Mouse (Mus musculus) CH12.LX (cell line): ENCODE results near the gene Rpl26. TPM values are rescaled to one million over a fixed set of nuclear protein-coding genes. Genes with fewer than 3 reads are reported as not detected.

Source experiments
- DNase-seq: peaks from one replicate; pipeline ENCODE4 v3.0.0-alpha.2; 2013; ENCODE audit errors: extremely low read depth
- H3K27ac ChIP-seq: 2 replicates; pipeline ENCODE4 v1.5.1; 2012; ENCODE audit warnings: low read depth, mild to moderate bottlenecking, control low read depth, moderate library complexity; ENCODE audit not compliant: insufficient read depth
- H3K27me3 ChIP-seq: replicated peaks from 2 replicates; pipeline ENCODE3; 2012; ENCODE audit warnings: inconsistent platforms
- H3K36me3 ChIP-seq, 2 experiments: replicated peaks in 1 of 2; 2 replicates each; pipeline versions ENCODE3 to v1.6.1; 2012; ENCODE audit warnings: inconsistent platforms in 1 of 2, low read length in 1 of 2, mild to moderate bottlenecking in 1 of 2, mixed read lengths in 1 of 2, moderate library complexity in 1 of 2; ENCODE audit not compliant: control insufficient read depth in 1 of 2, insufficient read depth in 1 of 2
- H3K4me1 ChIP-seq, 2 experiments: 2 replicates each; pipeline ENCODE4 v1.6.1; 2012; ENCODE audit warnings: inconsistent platforms in 1 of 2, moderate library complexity in 1 of 2; ENCODE audit not compliant: insufficient read depth in 2 of 2, control insufficient read depth in 1 of 2
- H3K4me2 ChIP-seq: 2 replicates; pipeline ENCODE4 v1.6.1; 2012; ENCODE audit warnings: low read depth, mild to moderate bottlenecking, control low read depth; ENCODE audit not compliant: poor library complexity, insufficient read depth, severe bottlenecking
- H3K4me3 ChIP-seq, 3 experiments: fragments of 150-350 bp in 1 of 3; sonication (generic) in 1 of 3; replicated peaks in 1 of 3; 2 replicates each; pipeline versions ENCODE3 to v1.5.1; 2011 to 2012; ENCODE audit warnings: low read depth in 2 of 3, low read length in 2 of 3, mild to moderate bottlenecking in 2 of 3, moderate library complexity in 2 of 3, control low read depth in 1 of 3, improper control_type of control experiment in 1 of 3, inconsistent platforms in 1 of 3, mixed read lengths in 1 of 3; ENCODE audit not compliant: poor library complexity in 1 of 3
- H3K79me2 ChIP-seq: replicated peaks from 2 replicates; pipeline ENCODE4 v1.6.1; 2012; ENCODE audit warnings: mild to moderate bottlenecking, moderate library complexity; ENCODE audit not compliant: control insufficient read depth, poor library complexity, insufficient read depth, severe bottlenecking; ENCODE audit errors: extremely low read depth
- H3K9ac ChIP-seq: 2 replicates; pipeline ENCODE4 v1.6.1; 2012; ENCODE audit warnings: low read depth, mild to moderate bottlenecking, control low read depth, moderate library complexity; ENCODE audit not compliant: insufficient read depth
- H3K9me3 ChIP-seq: replicated peaks from 2 replicates; pipeline ENCODE3; 2012; ENCODE audit warnings: low read length, inconsistent platforms, mixed read lengths
- CTCF ChIP-seq, 2 experiments: IDR thresholded peaks in 1 of 2; conservative IDR thresholded peaks in 1 of 2; 2 replicates each; pipeline ENCODE4 v1.5.1; 2011 to 2012; ENCODE audit warnings: low read depth in 2 of 2, low read length in 2 of 2, improper control_type of control experiment in 1 of 2, inconsistent platforms in 1 of 2, mild to moderate bottlenecking in 1 of 2, moderate library complexity in 1 of 2
- ELF1 ChIP-seq: IDR thresholded peaks from 2 replicates; pipeline ENCODE4 v1.6.1; 2014; ENCODE audit warnings: low read depth, mild to moderate bottlenecking, inconsistent platforms, low read length, improper control_type of control experiment
- EP300 ChIP-seq: IDR thresholded peaks from 2 replicates; pipeline ENCODE4 v1.6.1; 2011; ENCODE audit warnings: low read length, improper control_type of control experiment
- ETS1 ChIP-seq: conservative IDR thresholded peaks from 2 replicates; pipeline ENCODE4 v1.6.1; 2012; ENCODE audit warnings: low read depth, mild to moderate bottlenecking, inconsistent platforms, low read length, improper control_type of control experiment, moderate library complexity
- IRF4 ChIP-seq: IDR thresholded peaks from 2 replicates; pipeline ENCODE4 v1.6.1; 2014; ENCODE audit warnings: low read depth, mild to moderate bottlenecking, inconsistent platforms, low read length, improper control_type of control experiment
- JUN ChIP-seq: IDR thresholded peaks from 2 replicates; pipeline ENCODE4 v1.6.1; 2011; ENCODE audit warnings: low read depth, mild to moderate bottlenecking, low read length, improper control_type of control experiment, moderate library complexity; ENCODE audit not compliant: insufficient read depth
- MAFK ChIP-seq: IDR thresholded peaks from 2 replicates; pipeline ENCODE4 v1.6.1; 2011; ENCODE audit warnings: low read length, improper control_type of control experiment; ENCODE audit not compliant: insufficient replicate concordance
- MXI1 ChIP-seq: IDR thresholded peaks from 2 replicates; pipeline ENCODE4 v1.6.1; 2011; ENCODE audit warnings: mild to moderate bottlenecking, low read depth, low read length, improper control_type of control experiment
- POLR2AphosphoS2 ChIP-seq: IDR thresholded peaks from 2 replicates; pipeline ENCODE4 v1.6.1; 2011; ENCODE audit warnings: low read depth, low read length, improper control_type of control experiment
- RCOR1 ChIP-seq: conservative IDR thresholded peaks from 2 replicates; pipeline ENCODE4 v1.6.1; 2012; ENCODE audit warnings: low read depth, mild to moderate bottlenecking, inconsistent platforms, low read length, improper control_type of control experiment
- SMC3 ChIP-seq: IDR thresholded peaks from 2 replicates; pipeline ENCODE4 v1.6.1; 2011; ENCODE audit warnings: low read depth, low read length, improper control_type of control experiment
- USF1 ChIP-seq: IDR thresholded peaks from 2 replicates; pipeline ENCODE4 v1.6.1; 2014; ENCODE audit warnings: low read depth, mild to moderate bottlenecking, inconsistent platforms, low read length, improper control_type of control experiment
- ZC3H11A ChIP-seq: IDR thresholded peaks from 2 replicates; pipeline ENCODE4 v1.6.1; 2012; ENCODE audit warnings: low read depth, mild to moderate bottlenecking, inconsistent platforms, low read length, improper control_type of control experiment
- ZKSCAN1 ChIP-seq: IDR thresholded peaks from 2 replicates; pipeline ENCODE4 v1.6.1; 2012; ENCODE audit warnings: low read depth, inconsistent platforms, low read length, improper control_type of control experiment, borderline replicate concordance
- ZMIZ1 ChIP-seq: IDR thresholded peaks from 2 replicates; pipeline ENCODE4 v1.6.1; 2012; ENCODE audit warnings: low read depth, mild to moderate bottlenecking, inconsistent platforms, low read length, improper control_type of control experiment
- ZNF384 ChIP-seq: IDR thresholded peaks from 2 replicates; pipeline ENCODE4 v1.6.1; 2012; ENCODE audit warnings: low read depth, low read length, improper control_type of control experiment, inconsistent platforms
- dilution Hi-C: fragments of 300-500 bp; cut with MboI; formaldehyde crosslinking; loops from 2 replicates; pipeline ENCODE4 v1.14.3; 2020; ENCODE audit warnings: low sequenced_read_pairs; ENCODE audit not compliant: extremely low pct_unique_long_range_greater_than_20kb, extremely low pct_ligation_motif_present
- in situ Hi-C: fragments of 300-500 bp; cut with MboI; formaldehyde crosslinking; loops from 3 replicates; pipeline ENCODE4 v1.14.3; 2019; ENCODE audit warnings: low sequenced_read_pairs, low pct_ligation_motif_present, low pct_unique_long_range_greater_than_20kb, mixed read lengths
- polyA plus RNA-seq: library from polyadenylated mRNA; unstranded; fragments of >175 nt; gene quantifications from 2 replicates; pipeline ENCODE4 v1.2.1, GENCODE M21; 2012; ENCODE audit warnings: low read depth; ENCODE audit not compliant: insufficient read length
- total RNA-seq, 2 experiments: library from RNA; depleted of rRNA; stranded (reverse); fragments of 300-350 nt in 1 of 2; fragments of >200 nt in 1 of 2; gene quantifications; 2 replicates each; pipeline ENCODE4 v1.2.3; 2012 to 2014

The Rpl26 gene
- total and polyA plus RNA-seq, 3 experiments: 3,408 to 6,551 (median 6,508) TPM

DNA sequence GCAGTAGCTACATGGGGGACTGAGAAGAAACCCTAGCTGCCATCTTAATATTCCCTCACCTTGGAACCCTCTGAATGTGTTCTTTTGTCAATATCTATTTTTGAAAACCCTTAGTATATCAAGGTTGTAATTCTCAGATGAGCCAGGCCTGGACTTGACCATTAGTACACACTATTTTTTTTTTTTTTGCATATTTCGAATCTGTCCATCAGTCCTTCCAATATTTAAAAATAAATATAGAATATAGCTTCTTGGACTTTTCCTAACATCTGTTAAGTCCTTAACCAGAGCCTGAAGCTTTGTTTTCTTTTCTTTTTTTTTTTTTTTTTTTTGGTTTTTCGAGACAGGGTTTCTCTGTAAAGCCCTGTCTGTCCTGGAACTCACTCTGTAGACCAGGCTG, 17.5 kb upstream of the Rpl26 start:
- Histone ChIP-seq H3K79me2 (no peaks in the 10 kb centered on the region), H3K36me3 (no peaks in the 10 kb centered on the region), H3K4me1 (peaks cover 0 to 5% of the 10 kb centered on the region in 2 experiments; a peak in 1 of 4 replicates), H3K27me3 (no peaks in the 10 kb centered on the region), H3K4me3 (no peak overlapping the region), H3K9ac (no peak overlapping the region), H3K4me2 (no peak overlapping the region), H3K9me3 (no peaks in the 10 kb centered on the region), H3K27ac (no peak overlapping the region)
- dilution Hi-C loops (no loop called here), in situ Hi-C loops (no loop called here)
- TF ChIP-seq ETS1 (no peak), ZNF384 (peak; percentile 55; the same call in 1 of the 2 replicates)
- DNase-seq: no peak

DNA sequence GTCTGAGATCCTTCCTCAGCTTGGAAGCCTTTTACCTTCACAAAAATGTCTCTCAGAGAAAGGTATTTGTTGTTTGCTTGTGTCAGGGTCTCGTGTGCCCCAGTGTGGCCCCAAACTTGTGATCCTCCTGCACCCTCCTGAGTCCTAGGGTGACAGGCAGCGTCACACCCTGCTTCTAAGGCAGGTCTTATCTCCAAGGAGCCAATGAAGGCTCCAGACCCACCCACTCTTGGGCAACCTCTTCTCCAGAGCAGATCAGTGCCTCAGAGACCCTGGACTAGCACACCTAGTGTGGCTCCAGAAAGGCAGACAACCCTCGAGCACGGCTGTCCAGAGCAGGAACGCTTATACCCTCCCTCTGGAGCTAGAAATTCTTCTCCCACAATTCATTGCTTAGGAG, 17.0 kb upstream of the Rpl26 start:
- peaks cover 0 to 5% of the 10 kb centered on the region in 2 experiments; a peak in 1 of 4 replicates for H3K4me1 ChIP-seq
- H3K27ac ChIP-seq: no peak overlapping the region
- TF ChIP-seq ETS1: no peak
- TF ChIP-seq USF1: no peak
- no peak for TF ChIP-seq ELF1
- TF ChIP-seq RCOR1: no peak
- TF ChIP-seq EP300: no peak
- no peak for TF ChIP-seq IRF4
- no peak for TF ChIP-seq ZMIZ1
- no peak for TF ChIP-seq CTCF (conservative IDR thresholded peaks at IDR 0.05 in 1 of 2, IDR thresholded peaks at IDR 0.05 in 1 of 2; ENCODE audit: low read depth in 2 of 2, low read length in 2 of 2)
- TF ChIP-seq ZKSCAN1: no peak
- TF ChIP-seq JUN: no peak
- H3K36me3 ChIP-seq: no peaks in the 10 kb centered on the region
- dilution Hi-C loops (no loop called here), in situ Hi-C loops (no loop called here)
- H3K27me3 ChIP-seq: no peaks in the 10 kb centered on the region
- DNase-seq: no peak
- no peaks in the 10 kb centered on the region for H3K9me3 ChIP-seq
- H3K9ac ChIP-seq: no peak overlapping the region
- H3K4me2 ChIP-seq: no peak overlapping the region
- no peak overlapping the region for H3K4me3 ChIP-seq
- H3K79me2 ChIP-seq: no peaks in the 10 kb centered on the region

DNA sequence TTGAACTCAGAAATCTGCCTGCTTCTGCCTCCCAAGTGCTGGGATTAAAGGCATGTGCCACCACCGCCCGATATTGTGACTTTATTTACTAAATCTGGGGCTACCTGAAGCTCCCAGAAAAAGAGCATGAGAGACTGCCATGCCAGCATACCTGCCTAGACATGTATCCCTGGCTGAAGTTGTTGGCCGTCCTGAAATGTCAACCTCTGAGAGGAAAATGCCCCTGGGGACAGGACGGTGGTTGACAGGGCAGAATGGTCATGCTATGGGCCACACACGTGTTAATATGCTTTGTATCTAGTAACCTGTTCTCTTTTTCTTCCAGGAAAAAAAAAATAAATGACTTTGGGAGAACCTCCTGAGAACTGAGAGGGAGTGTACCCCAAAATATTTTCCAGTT, 15.3 kb upstream of the Rpl26 start:
- in situ Hi-C loops: no loop called here
- dilution Hi-C loops: no loop called here
- H3K4me2 ChIP-seq: no peak overlapping the region
- H3K9ac ChIP-seq: no peak overlapping the region
- no peaks in the 10 kb centered on the region for H3K9me3 ChIP-seq
- DNase-seq: no peak
- TF ChIP-seq RCOR1 (no peak), ZC3H11A (no peak), MAFK (no peak), POLR2AphosphoS2 (no peak), MXI1 (no peak), SMC3 (no peak), EP300 (no peak)
- H3K27ac ChIP-seq: no peak overlapping the region
- H3K4me1 ChIP-seq: peaks cover 0 to 5% of the 10 kb centered on the region in 2 experiments; a peak in 1 of 4 replicates
- no peaks in the 10 kb centered on the region for H3K36me3 ChIP-seq
- H3K27me3 ChIP-seq: no peaks in the 10 kb centered on the region
- no peaks in the 10 kb centered on the region for H3K79me2 ChIP-seq
- H3K4me3 ChIP-seq: no peak overlapping the region
